Mouse (Mus musculus) A20 (cell line): ENCODE results near the gene 4921511M17Rik.
A peak's percentile ranks its signal among the peaks of the same experiment; 100 is the strongest.
"Not testable (repeated sequence)": the region's sequence is repeated elsewhere in the genome, so short reads cannot be mapped to it uniquely, and the experiment has no call there.

Experiments used
- DNase-seq: peaks from one replicate; pipeline ENCODE4 v3.0.0-alpha.2; 2011; ENCODE audit warnings: low read depth, low spot score

Gene 4921511M17Rik

DNA sequence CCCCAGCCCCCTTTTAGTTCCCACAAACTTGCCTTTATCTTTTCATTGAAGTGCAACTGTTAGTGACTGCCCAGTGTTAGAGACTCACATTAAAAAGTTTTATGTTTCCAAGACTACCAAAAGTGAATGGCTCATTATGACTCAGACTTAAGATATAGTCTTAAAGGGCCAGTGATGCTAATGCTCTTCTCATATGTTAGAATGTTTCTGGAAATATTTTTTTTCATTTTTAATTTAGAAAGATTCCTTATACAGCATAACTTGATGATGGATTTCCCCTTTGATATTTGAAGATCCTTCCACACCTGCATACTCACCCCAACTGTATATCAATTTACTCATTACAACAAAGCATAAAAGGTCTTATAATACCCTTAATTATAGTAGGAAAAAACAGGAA lies at the start of gene 4921511M17Rik:
Gene 4921511M17Rik, minus strand, starts transcription at position 101 of the 400 bp plus-strand sequence.
- not testable (repeated sequence) for DNase-seq

- DNase-seq, result not testable (repeated sequence)
These were observed 21.3 kb upstream of the 4921511M17Rik start, which contains the start of gene Gm10057 for GRCm38 (mm10) chrX:154054939-154055338. TSS of gene Gm10057 (minus strand) at chrX:154055039.

GRCm38 (mm10) chrX:154012540-154012939 lies 21.1 kb downstream of the 4921511M17Rik start, which contains the start of gene Samt1:
TSS of gene Samt1 (minus strand) at chrX:154012640.
- not testable (repeated sequence) for DNase-seq

DNA sequence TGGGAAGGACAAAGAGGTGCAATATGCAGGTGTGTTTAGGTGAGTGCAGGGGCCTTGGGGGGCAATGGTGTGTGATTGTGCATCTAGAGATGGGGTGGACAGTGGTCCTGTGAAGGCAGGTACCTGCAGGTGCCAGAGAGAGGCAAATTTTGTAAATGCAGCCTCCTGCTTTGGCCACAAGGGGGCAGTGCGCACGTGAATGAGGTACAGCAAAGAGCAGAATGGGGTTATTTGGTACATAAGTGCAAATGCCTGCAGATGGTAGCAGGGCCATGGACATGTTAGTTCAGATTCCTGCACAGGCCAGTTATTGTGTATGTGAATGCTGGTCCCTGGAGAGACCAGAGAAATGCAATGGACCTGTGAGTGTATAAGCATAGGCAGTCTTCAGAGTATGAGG lies 56.7 kb downstream of the 4921511M17Rik start:
- not testable (repeated sequence) for DNase-seq

DNA sequence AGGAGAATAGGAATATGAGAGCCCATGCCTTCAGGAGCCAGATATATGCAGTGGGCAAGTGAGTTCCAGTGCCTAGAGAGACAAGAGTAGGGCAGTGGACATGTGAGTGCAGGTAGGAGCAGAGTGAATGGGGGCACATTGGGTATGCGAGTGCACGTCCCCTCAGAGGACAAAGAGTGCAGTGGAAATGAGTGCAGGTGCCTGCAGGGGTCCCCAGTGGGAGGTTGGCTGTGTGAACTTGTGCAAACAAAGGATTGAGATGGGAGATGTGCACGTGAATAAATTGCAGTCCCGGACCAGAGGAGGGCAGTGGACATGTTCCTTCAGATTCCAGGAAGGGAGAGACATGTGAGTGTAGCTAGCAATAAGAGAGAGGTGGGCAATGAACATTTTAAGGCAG lies 57.2 kb downstream of the 4921511M17Rik start:
- not testable (repeated sequence) for DNase-seq

- DNase-seq, result peak; percentile 2
These were observed 59.2 kb downstream of the 4921511M17Rik start for GRCm38 (mm10) chrX:153974450-153974849.
